Mouse (Mus musculus) splenic B cell, adult 2 months (primary cell): Measurements from ENCODE around the gene Gm10188.

Experiments
- DNase-seq: peaks from one replicate; pipeline ENCODE4 v3.0.0-alpha.2; 2011; ENCODE audit warnings: low read depth, low spot score
- H3K27me3 ChIP-seq: 2 replicates; pipeline ENCODE4 v1.6.1; 2012; ENCODE audit warnings: mild to moderate bottlenecking, low read length, moderate library complexity, mixed read lengths; ENCODE audit not compliant: control insufficient read depth, poor library complexity, insufficient read depth, severe bottlenecking
- H3K36me3 ChIP-seq: 2 replicates; pipeline ENCODE4 v1.6.1; 2012; ENCODE audit warnings: mild to moderate bottlenecking, low read length, moderate library complexity, mixed read lengths; ENCODE audit not compliant: control insufficient read depth, poor library complexity, insufficient read depth, severe bottlenecking

The Gm10188 gene

GRCm38 (mm10) chr1:132194624-132195023, 34.9 kb downstream of the Gm10188 start:
- H3K27me3 ChIP-seq = peaks cover 1% of the 10 kb centered on the region; the same call in 1 of the 2 replicates
- H3K36me3 ChIP-seq = no peaks in the 10 kb centered on the region
- peak; percentile 18 for DNase-seq

DNA sequence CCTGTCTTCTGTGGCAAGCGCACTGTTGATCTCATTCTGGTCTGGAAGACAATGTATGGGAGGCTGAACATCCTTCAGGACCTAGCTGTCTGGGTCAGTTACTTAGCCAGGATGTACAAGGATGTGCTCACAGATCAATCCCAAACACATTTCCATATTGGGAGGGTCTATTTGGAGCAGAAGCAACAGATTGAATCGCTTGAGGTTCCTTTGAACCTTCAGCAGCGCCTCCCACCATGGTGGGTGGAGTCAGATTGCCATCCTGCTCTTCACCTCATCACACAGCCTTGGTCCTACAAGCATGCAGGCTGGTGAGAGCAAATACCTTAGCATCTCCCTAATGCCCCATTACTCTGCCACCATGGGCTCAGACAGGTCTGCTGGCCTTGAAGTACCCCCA, 35.8 kb downstream of the Gm10188 start:
- H3K36me3 ChIP-seq = no peaks in the 10 kb centered on the region
- peaks cover 1% of the 10 kb centered on the region; the same call in 1 of the 2 replicates for H3K27me3 ChIP-seq
- no peak for DNase-seq

DNA sequence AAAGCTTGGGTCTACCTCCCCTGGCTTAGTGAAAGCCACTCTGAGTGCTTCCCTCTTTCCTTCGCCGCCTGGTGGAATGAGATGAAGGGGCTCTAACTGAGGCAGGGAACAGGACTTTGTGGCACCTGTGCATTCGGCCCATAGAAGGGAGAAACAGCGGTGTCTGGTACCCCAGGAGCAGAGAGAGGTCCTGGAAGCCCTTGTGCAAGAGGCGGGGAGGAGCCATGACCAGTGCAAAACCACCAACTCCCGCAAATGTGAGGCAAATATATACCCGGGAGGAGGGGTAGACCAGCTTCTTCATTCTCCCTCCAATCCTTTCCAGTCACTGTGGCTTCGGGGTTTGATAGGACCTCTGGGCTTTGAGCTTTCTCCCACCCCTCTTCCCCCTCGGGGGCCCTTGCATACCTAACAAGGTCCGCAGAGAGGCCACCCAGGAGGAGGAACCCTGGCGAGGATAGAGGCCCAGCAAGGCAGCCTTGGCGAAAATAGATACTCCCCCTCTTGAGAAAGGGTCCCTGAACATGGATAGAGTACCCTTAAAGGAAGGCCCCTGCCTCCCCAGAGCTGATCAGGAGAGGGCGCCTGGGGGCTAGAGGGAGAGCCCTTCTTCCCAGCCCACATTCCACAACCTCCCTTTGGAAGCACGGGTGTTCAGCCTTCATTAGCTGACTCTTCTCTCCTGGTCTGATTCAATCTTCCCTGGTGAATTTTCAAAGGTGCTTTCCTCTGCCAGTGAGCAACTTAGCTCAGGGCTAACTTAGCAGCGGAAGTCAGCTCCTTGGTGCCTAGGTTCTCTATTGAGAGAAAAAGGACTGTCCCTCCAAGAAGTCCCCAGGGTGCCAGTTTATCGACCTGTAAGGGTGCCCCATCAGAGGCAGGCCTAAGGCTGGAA, 37.5 kb downstream of the Gm10188 start:
- H3K27me3 ChIP-seq = peaks cover 1% of the 10 kb centered on the region; the same call in 1 of the 2 replicates
- DNase-seq = no peak

DNA sequence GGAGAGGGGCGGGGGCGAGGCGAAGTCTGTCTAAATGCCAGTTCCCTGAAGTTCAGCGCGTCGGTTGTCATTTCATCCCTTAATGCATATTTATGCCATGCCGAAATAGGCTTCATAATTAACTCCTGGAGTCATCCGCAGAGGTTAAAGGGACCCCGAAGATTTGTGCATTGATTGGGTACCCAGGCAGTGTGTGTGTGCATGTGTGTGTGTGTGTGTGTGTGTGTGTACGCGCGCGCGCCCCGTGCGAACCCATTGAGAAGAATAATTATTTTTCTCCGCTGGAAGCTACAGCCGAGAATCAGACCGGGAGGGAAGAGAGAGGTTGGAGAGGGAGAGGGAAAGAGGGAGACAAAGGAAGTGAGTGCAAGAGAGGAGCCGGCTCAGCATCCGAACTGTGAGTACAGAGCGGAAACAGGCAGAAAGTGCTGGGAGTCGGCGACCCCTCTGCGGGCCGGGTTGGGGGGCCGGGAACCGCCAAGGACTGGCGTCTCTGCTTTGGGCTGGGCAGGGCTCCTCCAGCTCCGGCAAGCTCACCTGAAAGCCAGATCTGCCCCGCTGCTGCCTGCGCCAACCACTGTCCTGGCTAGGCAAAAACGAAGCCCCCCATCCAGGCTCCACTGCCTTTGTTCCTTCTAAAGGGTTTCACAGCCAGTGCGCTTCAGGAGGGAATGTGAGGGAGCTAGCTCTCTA, 38.3 kb downstream of the Gm10188 start, which contains the start of the genes Lemd1 and AC124108.1:
Gene Lemd1, plus strand, starts transcription at position 339 of the 693 bp plus-strand sequence.
Gene AC124108.1, plus strand, starts transcription at position 365 of the 693 bp plus-strand sequence.
- peaks cover 1% of the 10 kb centered on the region; the same call in 1 of the 2 replicates for H3K27me3 ChIP-seq
- no peaks in the 10 kb centered on the region for H3K36me3 ChIP-seq
- DNase-seq = no peak

More for the DNA sequence above, 37.5 kb downstream of the Gm10188 start:
- H3K36me3 ChIP-seq = no peaks in the 10 kb centered on the region

DNA sequence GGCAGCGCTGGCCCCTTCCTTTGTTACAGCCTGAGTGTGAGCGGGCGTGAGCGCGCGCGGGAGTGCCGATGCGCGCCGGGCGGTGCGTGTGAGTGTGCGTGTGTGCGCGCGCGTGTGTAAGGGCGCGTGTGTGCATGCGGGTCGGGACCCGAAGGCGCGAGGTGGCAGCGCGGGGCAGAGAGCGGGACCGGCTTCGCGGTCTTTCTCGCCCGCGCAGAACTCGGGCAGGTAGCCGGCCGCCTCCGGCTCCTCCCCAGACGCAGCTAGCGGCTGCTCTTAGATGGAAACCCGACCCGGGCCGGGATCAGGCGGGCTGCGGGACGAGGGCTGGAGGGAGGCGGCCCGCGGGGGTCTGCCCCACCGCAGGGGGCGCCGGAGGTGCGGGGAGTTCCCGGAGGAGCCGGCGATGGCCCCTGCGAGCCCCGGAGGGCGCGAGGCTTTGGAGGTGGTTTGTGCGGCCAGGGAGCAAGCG, 38.9 kb downstream of the Gm10188 start:
- DNase-seq = no peak
- H3K36me3 ChIP-seq = no peaks in the 10 kb centered on the region
- peaks cover 1% of the 10 kb centered on the region; the same call in 1 of the 2 replicates for H3K27me3 ChIP-seq

DNA sequence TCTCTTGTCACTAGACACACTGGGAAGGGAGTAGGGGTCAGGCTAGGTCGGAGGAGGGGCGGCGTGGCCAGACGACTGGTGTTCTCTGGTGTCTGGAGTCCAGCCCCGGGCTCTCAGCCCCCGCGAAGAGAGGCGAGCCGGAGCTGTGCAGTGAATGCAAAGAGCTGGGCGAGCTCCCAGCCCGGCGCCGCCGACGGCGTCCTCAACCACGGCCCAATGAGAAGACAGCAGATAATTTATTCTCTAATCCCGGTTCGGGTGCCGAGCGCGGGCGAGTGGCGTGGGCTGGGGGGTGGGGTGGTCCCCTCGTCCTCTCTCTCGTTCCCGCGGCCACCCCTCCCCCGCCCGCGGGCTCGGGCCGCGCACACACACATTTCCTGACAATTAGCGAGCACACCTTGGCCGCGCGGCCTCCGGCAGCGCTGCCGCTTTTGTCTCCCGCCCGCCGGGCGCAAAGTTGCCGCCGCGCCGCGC, 39.5 kb downstream of the Gm10188 start:
- Histone ChIP-seq H3K27me3 (peaks cover 1% of the 10 kb centered on the region; the same call in 1 of the 2 replicates), H3K36me3 (no peaks in the 10 kb centered on the region)
- DNase-seq = no peak

- H3K36me3 ChIP-seq = no peaks in the 10 kb centered on the region
- no peak for DNase-seq
- peaks cover 1% of the 10 kb centered on the region; the same call in 1 of the 2 replicates for H3K27me3 ChIP-seq
Measured at GRCm38 (mm10) chr1:132189231-132189630, 40.3 kb downstream of the Gm10188 start.

GRCm38 (mm10) chr1:132188442-132189066, 41.0 kb downstream of the Gm10188 start:
- Histone ChIP-seq H3K36me3 (no peaks in the 10 kb centered on the region), H3K27me3 (peaks cover 1% of the 10 kb centered on the region; the same call in 1 of the 2 replicates)
- DNase-seq = no peak

DNA sequence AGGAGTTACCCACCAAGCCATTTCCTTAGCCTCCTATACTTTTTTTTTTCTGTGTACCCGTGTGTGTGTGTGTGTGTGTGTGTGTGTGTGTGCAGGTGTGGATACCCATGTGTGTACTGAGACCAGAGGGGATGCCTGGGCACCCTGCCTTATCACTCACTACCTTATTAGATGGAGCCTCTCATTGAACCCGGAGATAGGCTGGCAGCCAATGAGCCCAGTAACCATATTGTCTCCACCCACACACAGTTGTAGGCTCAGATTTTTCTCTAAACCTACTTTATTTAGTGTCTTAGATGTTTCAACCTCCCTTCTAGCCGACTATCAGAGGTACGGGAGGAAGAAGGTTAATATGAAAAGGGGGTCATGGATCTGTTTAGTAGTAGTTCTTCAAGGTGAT, 43.3 kb downstream of the Gm10188 start:
- Histone ChIP-seq H3K27me3 (no peaks in the 10 kb centered on the region), H3K36me3 (no peaks in the 10 kb centered on the region)
- no peak for DNase-seq
